Mouse (Mus musculus) spleen, embryonic (tissue): ENCODE measurements around the gene Slc39a8.

Source experiments
- CTCF ChIA-PET: fragments of 350-600 bp; sonication (Branson Sonifier 250); formaldehyde crosslinking; loops from one replicate; lab custom pipeline; 2022; lab: Charles Lee

The Slc39a8 gene

DNA sequence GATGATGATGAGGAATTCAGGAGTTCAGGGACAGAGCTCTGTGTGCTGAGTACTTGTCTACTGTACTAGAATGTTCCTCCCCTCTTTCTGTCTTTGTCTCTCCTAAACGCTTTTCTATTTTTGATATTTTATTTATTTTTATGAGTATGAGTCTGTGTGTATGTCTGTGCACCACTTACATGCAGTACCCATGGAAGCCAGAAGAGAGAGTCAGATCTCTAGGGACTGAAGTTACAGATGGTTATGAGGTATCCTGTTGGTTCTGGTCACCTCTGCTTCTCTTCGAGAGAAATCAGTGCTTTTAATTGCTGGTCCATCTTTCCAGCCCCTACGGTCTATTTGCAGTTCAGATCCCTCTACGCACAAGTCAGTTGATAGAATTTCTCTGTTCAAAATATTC is 90.9 kb downstream of the Slc39a8 start:
- CTCF ChIA-PET = no interaction called here

DNA sequence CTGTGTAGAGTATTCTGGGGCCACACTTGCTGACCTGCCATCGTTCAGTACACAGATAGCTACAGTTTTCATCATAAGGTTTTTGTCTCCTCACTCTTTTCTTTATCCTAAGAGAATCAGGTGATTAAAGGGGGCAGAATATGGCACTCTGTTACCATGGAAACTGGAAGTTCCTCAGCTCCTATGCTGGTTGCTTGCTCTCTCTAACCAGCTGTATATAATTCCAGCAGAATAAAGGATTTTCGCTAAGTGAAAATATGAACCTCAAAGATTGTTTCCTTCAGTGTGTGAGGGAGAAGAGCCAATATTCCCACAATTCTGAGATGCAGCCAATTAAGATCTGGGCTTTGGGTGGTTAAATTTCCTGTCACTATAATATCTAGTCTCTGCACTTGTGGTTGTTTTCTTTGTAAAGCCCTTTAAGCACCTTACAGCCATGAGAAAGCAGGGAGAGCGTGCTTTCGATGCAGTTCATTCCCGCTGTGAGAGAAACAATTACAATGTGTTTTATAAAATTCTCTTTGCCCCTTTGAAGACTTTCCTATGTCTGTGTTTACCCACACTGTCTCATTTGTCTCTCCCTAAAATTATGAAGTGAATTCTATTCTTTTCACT is 93.6 kb downstream of the Slc39a8 start:
- CTCF ChIA-PET = no interaction called here

DNA sequence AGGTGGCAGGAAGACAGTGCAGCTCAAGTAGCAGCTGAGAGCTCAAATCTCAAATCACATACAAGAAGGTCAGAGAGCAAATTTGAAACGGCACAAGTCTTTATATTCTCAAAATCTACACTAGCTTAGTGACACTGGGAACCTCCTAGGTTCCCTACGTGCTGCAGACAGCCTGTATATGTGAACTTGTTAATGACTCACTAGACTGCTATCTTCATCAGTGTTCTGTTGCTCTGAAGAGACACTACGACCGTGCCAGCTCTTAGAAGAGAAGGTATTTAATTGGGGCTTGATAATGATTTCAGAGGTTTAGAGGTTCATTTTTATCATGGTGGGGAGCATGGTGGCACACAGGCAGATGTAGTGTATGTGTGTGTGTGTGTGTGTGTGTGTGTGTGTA is 94.2 kb downstream of the Slc39a8 start:
- CTCF ChIA-PET = no interaction called here

DNA sequence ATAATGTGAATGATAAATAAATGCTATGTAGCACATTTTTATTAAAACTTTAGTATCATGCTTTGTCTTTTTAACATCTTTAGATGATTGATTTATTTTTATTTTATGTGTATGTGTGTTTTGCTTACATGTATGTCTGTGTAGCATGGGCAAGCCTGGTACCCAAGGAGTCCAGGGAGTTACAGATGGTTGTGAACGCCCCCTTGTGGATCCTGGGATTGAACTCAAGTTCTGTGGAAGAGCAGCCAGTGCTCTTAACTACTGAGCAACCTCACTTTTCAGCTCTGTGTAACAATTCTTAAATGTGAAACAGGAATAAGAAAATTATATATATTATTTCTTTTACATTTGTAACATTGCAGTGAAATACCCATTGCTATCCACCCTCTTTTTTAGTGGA is 101.7 kb downstream of the Slc39a8 start:
- CTCF ChIA-PET = no interaction called here

DNA sequence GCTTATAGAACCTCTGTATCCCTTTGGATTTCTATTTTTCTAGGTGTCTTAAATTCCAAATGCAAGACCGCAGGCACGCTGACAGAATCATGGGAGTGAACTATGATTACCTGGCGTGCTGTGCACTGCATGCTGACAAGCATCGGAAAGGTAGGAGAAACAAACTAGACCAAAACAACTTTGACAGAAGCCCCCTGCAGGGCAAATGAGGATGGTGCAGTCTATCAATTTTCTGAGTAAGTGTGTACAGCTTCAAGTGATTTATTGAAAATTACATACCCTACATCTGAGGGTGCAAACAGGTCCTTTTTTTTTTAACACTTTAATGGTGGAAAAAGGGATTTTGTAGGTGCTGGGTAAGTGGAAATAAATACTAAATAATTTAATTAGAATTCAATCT is 103.1 kb downstream of the Slc39a8 start:
- CTCF ChIA-PET = interaction anchor here (0.5 to 0.8 kb wide), 3 partner anchors 63 to 1079 kb away, joined by 3 to 5 read pairs (median 3); no protein-coding TSS in a partner anchor

DNA sequence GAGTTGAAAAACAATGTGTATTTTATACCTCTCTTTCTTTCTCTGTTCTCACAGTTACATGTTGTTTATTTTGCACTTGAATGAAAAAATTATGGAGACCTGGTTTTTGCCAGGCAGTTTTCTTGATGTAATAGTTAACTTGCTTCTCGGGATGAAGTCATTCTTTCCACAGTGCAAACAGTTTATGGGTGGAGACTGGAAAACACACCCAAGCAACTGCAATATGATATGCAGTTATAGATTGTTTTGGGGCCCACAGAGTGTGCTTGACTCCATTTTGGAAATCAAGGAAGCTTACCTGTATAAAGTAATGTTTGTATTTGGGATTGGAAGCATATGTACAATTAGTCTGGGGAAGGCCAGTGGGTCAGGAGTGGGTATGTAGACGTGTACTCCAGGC is 112.4 kb downstream of the Slc39a8 start:
- CTCF ChIA-PET = no interaction called here
